Mouse (Mus musculus) ES-CJ7 (cell line): Measurements from ENCODE around the gene Chaf1a.

ENCODE experiments used
- DNase-seq: peaks from one replicate; pipeline ENCODE4 v3.0.0; 2011; ENCODE audit warnings: low read depth, low spot score

The Chaf1a gene

DNA sequence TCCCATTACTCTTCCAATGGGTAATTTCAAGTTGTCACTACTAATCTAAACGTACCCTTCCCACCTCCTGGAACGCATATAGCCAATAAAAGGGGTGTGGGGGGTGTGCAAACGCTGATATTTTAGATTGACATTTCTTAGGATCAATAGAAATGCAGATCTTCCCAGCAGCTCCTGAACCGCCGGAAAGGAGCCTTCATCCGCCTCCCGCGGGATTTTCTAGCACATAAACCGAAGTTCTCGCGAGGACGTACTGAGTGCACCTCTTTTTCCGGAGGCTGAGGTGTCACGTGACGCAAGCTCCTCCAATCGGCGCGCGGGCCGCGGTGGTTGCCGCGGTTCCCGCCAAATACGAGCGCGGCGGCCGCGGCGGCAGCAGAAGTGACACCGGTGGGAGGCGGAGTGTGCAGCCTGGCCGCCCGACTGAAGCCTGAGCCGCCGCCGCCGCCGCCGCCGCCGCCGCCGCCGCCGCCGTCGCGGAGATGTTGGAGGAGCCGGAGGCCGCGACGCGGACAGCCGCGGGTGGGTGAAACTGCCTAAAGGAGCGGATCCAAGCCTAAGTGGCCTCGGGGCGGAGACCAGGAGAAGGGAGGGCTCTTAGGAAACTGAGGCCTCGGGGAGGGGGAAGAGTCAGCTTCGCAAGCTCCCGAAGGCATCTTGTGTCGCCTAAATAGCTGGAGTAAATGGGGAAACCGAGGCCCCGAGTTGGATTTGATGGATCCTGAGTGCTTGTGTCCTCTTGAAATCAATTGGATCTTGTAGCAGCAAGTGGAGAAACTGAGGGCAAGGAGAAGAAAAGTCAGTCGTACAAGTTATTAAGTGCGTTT is at the start of gene Chaf1a:
Chaf1a (plus strand) TSS at position 410 of the 827 bp plus-strand sequence.
- DNase-seq = peak; percentile 99

DNA sequence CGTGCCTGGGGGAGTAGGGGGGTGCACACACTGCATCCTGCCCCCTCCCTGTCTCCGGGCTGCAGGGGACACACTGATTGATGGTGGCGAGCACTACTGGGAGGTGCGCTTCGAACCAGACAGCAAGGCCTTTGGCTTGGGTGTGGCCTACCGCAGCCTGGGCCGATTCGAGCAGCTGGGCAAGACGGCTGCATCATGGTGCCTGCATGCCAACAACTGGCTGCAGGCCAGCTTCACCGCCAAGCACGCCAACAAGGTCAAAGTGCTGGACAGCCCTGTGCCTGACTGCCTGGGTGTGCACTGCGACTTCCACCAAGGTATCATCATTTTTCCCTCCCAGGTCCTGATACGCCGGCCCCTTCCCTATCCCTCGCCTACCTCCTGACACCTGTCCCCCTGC is 44.2 kb upstream of the Chaf1a start:
- no peak for DNase-seq

DNA sequence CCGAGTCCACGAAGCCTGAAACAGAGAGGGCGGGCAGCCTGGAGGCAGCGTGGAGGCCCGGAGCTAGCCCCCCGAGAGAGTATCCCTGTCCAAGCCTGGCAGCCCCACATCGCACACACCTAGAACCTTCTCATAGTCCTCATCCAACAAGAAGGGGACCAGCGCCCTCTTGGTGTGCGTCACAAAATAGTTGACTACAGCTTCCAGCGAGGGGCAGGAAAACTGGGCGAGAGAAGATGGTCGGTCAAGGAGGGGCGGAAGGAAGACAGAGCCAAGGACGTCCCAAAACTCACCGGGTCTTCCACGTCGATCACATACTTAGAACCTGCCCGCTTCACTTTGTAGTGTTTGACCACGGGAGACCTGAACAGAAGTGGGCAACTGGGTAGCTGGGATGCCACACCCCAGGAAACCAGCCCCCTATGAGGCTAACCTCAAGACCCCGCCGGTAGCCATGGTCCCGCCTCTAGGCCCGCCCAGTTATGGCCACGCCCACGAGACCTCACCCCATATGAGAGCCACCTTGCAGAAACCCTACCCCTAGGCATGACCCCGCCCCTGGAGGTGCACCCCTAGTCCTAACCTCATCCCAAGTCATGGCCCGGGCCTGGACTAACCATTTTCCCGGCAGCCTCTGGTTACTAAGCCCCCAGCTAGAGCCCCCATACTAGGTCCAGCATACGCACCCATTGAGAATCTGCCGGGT is 40.3 kb upstream of the Chaf1a start:
- peak; percentile 79 for DNase-seq

DNA sequence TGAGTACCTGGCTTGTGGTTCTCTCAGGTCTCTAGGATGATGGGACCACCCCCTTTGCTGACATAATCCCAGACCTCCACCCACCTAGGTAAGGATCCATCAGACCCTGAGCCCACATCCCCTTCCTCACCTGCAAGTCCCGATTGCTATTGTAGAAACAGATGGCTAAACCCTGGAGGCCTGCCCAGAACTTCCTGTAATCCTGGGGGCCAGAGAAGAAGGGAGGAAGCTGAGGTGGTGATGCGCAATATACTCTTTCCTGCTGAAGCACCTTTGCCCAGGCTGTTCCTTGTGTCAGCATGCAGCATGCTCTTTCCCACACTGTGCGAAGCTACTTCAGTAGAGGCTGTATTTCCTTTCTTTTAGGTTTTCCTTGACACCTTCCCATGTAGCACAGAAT is 37.2 kb upstream of the Chaf1a start:
- no peak for DNase-seq

DNA sequence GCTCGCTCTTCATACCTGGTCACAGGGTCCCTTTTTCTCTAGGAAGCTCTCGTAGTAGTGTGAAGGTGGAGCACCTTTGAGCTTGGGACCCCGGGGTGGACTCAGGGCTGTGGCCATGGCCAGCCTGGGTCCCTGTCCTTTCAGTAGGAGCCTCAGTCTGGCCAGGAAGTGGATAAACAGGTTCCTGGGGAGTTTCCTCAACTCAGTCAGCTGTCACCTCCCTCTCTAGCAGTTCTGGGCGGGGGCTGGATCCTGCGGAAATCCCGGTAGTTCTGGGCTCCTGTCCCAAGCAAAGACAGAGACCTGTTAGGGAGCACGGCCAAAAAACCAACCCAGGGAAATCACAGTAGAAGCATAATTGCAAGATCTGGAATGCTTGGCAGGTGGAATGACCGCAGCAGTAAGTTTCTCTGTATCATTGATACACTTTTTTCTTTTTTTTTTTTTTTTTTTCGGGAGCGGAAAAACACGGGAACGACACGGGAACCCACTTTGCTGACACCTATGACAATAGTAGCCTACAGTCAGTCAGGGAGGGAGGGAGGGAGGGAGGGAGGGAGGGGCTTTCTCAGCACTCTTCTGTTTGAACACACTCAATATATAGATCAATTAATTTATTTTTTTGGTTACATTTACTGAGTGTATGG is 34.7 kb upstream of the Chaf1a start, which contains the start of the genes Stap2 and Mpnd:
Stap2 (minus strand) TSS at position 170 of the 647 bp plus-strand sequence.
Mpnd (plus strand) TSS at position 297 of the 647 bp plus-strand sequence.
- DNase-seq = peak; percentile 56

DNA sequence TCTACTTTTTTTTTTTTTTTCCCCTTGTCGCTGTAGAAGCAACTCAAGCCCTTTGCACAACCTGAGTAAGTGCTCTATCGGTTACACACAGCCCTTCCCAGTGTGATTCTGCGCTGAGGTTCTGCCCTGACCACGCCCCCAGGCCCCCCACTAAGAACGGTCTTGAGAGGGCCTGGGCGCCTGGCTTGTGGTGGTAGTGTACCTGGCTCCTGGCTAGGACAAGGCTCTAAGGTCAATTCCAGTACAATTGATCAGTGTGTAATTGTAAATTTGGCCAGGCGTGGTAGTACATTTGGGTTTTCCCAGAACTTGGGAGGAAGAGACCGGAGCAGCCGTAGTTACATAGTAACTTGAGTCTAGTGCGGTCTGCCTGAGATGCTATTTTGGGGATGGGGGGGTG is 33.3 kb upstream of the Chaf1a start:
- DNase-seq = peak; percentile 83

DNA sequence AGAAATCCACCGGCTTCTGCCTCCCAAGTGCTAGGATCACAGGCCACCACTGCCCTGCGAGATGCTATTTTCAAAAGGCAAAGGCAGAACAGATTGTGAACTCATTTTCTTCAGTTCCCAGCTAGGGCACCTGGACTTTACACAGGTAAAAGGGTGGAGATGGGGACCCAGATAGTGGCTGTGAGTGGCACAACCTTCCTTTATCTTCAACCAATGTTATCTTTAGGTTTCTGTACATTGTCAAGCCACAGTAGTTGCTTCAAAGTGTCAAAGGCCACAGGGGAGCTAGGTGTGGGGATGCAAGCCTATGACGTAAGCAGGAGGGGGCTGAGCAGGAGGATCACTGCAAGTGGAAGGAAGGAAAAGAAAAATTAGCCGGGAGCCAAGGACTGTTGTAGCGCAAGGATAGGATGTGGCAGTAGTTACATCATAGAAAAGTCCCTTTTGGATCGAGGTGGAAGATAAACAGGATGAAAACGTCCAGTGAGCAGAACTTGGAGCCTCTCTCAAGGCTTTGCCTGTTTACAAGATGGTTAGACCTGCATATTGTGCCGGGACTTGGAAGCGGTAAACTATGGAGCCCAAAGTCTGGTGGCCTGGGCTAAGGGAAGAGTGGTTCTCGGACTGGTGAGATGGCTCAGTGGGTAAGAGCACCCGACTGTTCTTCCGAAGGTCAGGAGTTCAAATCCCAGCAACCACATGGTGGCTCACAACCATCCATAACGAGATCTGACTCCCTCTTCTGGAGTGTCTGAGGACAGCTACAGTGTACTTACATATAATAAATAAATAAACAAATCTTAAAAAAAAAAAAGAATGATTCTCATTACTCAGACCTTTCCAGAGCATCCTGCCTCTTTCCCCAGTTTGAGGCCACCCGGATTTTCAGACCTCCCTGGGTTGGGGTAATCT is 32.5 kb upstream of the Chaf1a start:
- DNase-seq = peak; percentile 53

DNA sequence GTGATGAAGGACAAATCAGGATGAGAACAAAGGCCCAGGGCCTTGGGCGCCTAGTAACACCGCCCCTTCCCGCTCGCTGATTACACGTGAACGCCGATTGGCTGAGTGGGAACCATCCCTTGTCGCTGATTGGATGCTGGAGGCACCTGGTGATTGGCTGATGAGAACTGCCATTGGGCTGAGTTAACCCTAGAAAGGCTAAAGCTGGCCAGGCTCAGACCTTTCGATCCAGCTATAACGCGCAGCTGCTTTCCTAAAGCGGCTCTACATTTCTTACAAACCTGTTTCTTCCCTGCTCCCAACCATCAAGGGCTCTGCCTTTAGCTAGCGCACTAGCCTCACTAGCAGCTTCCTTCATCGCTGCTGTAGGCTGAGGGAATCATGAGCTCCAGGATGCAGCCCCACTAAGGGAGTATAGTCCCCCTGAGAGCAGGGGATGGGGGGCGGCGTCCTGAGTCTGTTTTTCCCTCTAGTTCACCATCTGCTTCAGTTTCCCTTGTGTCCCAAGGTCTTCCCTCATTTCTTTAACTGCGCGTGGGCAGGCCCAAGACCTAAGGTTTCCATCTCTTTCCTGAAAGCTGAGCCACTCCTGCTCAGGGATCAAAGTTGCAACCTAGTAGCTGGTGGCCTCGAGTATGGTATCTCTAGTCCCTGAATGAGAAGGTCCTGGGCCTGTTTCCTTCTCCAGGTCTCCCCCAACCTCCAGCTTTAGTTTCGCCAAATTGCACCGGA is 31.7 kb upstream of the Chaf1a start:
- DNase-seq = peak; percentile 98

DNA sequence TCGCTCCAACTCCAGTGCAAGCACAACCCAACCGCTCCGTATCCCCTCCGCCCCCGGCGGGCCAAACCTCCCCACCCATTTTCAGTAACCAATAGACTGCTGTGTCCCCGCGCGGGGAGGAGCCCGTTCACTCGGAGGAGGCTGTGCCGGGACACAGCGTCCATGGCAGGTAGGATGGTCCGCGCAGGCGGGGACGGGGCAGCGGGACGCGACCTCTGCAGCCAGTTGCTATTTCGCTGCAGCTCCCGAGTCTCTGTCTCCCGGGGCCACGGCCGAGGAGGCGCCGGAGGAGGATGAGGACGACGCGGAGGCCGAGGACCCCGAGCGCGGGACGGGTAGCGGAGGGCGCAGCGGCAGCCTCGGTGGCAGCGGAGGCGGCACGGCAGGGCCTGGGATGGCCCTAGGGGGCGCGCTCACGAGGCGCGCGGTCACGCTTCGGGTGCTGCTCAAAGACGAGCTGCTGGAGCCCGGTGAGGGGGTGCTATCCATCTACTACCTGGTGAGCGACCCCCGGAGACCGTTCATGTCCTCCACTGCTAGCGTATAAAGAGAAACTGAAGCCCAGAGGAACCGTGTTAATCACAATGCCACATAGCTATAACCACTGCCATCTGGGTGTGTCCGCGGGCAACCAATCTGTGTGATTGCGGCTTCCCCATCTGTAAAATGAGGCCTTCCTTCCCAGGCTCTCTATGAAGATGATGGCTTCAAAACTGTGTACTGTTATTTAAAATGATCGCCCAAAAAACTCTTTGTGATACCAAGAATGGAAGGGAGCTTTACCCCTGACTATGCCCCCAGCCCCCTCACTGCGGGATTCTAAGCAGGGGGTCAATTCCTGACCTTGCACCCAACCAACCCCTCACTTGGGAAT is 30.9 kb upstream of the Chaf1a start:
- peak; percentile 88 for DNase-seq

DNA sequence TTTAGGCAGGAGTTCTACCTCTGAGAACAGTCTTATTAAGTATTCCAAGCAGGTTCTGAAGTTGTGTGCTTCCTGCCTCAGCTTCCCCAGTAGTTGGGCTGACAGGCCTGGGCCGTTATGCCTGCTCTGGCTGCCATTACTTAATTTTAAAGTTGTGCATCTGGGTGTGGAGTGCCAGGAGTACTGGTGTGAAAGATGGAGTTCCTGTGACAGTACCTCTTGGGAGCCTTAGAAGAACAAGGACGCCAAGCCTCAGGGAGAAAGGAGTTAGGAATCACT is 30.3 kb upstream of the Chaf1a start:
- DNase-seq = no peak

DNA sequence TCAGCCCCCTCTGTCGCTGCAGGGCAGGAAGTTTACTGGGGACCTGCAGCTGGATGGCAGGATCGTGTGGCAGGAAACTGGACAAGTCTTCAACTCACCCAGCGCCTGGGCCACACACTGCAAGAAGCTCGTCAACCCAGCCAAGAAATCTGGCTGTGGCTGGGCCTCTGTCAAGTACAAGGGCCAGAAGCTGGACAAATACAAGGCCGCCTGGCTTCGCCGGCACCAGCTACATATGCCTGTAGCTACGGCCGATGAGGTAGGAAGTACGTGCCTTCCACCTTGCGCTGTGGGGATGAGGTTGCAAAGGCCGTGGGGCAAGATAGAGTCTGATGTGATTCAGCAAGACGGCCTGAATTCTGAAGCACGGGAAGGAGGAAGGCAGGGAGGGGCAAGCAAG is 30.0 kb upstream of the Chaf1a start:
- DNase-seq = no peak

DNA sequence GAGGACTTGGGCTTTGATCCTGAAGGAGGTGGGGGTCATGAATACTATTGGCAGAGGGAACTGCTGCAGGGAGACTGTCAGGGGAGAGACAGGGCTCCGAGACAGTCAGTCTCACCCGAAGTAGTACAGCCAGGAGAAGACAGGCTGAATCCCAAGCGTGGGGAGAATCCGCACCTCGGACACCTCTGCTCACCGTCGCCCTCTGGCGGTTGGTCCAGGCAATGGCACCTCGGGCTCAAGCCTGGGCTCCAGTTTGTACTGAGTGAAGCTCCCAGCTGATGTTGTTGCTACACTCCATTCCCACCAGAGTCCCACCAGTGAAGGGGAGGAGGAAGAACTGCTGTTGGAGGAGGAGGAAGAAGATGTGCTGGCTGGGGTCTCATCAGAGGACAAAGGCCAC is 29.6 kb upstream of the Chaf1a start:
- DNase-seq = peak; percentile 75

DNA sequence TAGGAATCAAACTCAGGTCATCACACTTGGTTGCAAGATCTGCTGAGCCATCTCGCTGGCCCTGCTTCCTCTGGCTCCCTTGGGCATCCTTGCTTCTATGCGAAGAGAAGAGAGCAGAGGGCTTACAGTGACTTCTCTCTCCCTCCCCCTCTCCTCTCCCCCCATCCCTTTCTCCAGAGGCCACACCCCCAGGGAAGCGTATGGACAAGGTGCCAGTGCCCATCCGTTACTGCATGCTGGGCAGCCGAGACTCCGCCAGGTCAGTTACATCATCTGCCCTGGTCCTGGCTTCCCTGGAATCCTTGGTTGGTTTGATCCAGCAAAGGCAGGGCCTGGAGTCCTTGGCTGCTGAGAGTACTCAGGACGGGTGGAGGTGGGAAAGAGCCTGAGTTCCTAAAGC is 28.8 kb upstream of the Chaf1a start:
- DNase-seq = no peak

DNA sequence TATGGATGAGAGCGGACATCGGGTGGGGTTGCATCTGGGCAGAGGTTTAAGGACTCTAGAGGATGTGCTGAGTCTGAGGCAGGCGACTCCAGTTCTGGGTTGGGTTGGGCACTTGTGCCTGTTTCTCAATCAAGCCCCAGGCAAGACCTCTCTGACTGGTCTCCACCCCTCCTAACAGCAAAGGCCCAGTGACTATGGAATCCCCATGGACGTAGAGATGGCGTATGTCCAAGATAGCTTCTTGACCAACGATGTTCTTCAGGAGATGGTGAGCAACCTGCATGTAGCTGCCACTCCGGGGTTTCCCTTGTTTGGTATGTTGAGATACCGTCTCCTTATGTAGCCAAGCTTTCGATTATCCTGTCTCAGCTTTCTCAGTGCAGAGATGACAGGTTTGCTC is 24.9 kb upstream of the Chaf1a start:
- DNase-seq = no peak

DNA sequence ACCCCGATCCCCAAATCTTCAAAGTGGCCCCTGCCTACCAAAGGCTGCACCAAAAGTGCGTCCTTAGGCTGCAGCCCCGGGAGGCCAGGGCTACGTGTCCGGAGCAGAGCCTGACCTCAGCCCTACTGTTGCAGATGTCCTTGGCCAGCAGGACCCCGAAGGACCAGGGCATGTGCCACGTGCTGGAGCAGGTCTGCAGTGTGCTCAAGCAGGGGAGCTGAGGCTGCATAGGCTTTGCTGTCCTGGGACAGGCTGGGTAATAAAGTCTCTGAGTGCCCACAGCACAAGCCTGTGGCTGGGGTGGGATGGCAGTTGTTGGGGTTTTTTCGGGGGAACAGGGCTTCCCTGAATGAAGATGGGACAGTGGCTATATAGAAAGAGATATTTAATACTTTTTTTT is 23.9 kb upstream of the Chaf1a start:
- no peak for DNase-seq

DNA sequence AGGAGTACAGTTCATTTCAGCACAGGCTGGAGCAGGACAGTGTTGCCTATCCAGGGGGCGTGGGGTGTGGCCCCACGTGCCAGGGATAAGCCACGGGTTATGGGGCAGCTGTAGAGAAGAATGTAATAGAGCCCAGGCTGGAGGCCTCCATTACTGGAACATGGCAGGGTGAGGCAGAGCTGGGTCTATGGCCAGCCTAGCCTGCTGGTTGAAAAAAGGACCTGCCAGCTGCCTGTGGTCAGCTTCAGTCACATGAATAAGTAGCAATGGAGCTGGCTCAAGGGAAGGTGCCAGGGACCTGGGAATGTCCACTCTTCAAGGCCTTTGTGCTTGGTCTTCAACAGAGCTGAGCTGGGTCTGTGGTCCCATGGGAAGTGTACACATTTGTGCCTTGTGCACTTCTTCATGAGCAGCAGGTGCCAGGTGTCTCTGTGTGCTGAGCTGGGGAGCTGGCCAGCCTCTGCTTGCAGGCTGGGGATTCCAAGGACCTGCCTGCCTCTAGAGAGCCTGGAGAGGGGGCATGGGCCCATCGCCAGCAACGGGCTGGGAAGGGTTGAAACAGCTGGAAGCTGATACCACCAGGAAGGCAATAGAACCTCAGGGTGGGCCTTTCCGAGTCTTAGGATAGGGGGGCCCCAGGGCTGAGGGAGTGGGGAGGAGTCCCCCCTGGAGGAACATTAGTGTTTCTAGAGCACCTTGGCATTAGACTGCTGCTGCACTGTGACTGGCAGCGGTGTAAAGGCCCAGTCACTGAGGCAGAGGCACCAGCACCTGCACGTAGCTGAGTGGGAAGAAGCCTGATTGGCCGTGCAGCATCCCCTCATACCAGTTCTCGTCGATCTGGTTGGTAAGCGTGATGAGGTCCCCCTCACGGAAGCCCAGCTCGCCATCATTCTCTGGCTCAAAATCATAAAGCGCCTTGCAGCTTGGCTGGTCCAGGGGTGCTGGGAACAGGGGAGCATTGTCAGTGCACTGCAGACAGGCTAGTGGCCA is 23.1 kb upstream of the Chaf1a start:
- no peak for DNase-seq

DNA sequence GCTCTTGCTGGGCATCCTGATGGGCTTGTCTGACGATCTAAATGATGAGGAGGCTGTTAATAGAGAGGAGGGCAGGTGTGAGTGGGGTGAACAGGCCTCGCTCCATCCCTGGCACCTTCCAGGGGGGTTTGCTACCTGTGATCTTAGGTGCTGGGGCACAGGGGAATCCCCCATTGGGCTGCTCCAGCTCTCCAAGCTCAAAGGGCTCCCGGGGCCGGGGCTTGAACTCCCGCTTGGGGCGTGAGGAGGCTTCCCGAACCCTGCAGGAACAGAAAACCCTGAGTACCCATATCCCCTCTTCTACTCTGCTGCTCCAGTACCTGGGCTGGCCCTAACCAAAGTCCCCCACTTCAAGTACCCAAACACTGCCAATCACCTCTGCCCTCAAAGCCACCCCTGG is 22.4 kb upstream of the Chaf1a start:
- no peak for DNase-seq

DNA sequence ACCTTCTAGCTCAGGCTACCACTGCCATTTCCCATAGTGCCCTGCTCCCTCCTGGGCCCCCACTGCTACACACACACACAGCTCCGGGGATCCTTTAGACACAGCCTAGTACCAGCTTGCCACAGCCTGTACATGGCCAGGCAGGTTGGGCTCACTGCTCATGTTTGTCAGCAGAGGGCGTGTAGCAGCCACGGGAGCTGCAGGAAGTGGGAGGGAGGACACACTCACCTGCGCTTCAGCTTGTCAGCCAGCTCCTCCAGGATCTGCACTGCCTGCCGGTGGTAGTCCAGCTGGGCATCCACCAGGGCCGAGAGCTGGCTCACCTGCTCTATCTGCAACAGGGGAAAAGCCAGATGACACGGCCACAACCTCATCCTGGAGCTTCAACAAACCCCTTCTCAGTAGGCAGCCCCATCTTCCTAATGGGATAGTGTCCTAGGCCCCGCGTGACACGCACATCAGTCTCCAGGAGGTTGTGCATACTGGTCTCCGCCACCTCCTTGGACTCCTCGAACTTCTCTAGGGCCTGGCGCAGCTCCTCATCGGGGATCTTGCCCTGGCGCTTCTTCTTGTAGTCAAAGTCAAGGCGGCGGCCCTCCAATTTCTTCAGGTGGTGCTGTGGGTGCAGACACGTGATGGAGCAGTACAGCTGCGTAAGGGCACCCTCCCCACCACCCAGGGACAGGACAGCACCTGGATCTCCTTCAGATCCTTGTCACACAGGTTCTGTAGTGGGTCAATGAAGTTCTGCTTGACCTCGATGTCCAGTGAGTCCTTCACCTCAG is 21.7 kb upstream of the Chaf1a start:
- DNase-seq = peak; percentile 79
